Mouse (Mus musculus) stomach, embryonic 16.5 days (tissue): ENCODE data around the gene Psmb10. TPM values are rescaled to one million over a fixed set of nuclear protein-coding genes. Genes with fewer than 3 reads are reported as not detected.
"Not testable (repeated sequence)": the region's sequence is repeated elsewhere in the genome, so short reads cannot be mapped to it uniquely, and the experiment has no call there.

Experiments
- ATAC-seq: fragments of 200-750 bp; cut with Nextera tagmentation; 2 replicates; pipeline ENCODE4 v1.8.0; 2017; ENCODE audit warnings: moderate number of reproducible peaks, moderate TSS enrichment; ENCODE audit not compliant: insufficient read depth, low FRiP score
- H3K27ac ChIP-seq: fragments of 300-500 bp; sonication (generic); 2 replicates; pipeline ENCODE4 v1.5.1; 2014; ENCODE audit warnings: low read length
- H3K27me3 ChIP-seq: fragments of 300-500 bp; sonication (generic); 2 replicates; pipeline ENCODE4 v1.6.1; 2014; ENCODE audit warnings: low read length, control low read depth, mixed read lengths; ENCODE audit not compliant: control insufficient read depth, insufficient read depth
- H3K36me3 ChIP-seq: fragments of 300-500 bp; sonication (generic); 2 replicates; pipeline ENCODE4 v1.6.1; 2014; ENCODE audit warnings: low read length; ENCODE audit not compliant: control insufficient read depth, insufficient read depth
- H3K4me1 ChIP-seq: fragments of 300-500 bp; sonication (generic); 2 replicates; pipeline ENCODE4 v1.6.1; 2014; ENCODE audit warnings: low read length, control low read depth, mixed read lengths; ENCODE audit not compliant: control insufficient read depth, insufficient read depth
- H3K4me2 ChIP-seq: fragments of 300-500 bp; sonication (generic); 2 replicates; pipeline ENCODE4 v1.6.1; 2014; ENCODE audit warnings: low read depth, low read length, mixed read lengths
- H3K4me3 ChIP-seq: fragments of 300-500 bp; sonication (generic); replicated peaks from 2 replicates; pipeline ENCODE4 v1.5.1; 2014; ENCODE audit warnings: mild to moderate bottlenecking, low read length
- H3K9ac ChIP-seq: fragments of 300-500 bp; sonication (generic); 2 replicates; pipeline ENCODE4 v1.6.1; 2014; ENCODE audit warnings: low read length
- H3K9me3 ChIP-seq: fragments of 300-500 bp; sonication (generic); replicated peaks from 2 replicates; pipeline ENCODE4 v1.6.1; 2016; ENCODE audit warnings: low read length, control low read depth; ENCODE audit not compliant: control insufficient read depth
- WGBS: fragments of 180-500 bp; shearing (Covaris S2); extraction: QIAGEN DNeasy Blood & Tissue Kit; methylation state at CpG from one replicate; pipeline ENCODE4 v1.1.7; 2014; 5-methylcytosine and 5-hydroxymethylcytosine counted together
- polyA plus RNA-seq: library from polyadenylated mRNA; unstranded; fragments of >200 nt; fragmentation: Nextera tagmentation; extraction: Ambion mirVana; gene quantifications from 2 replicates; pipeline ENCODE4 v1.2.1, GENCODE M21; 2015

Psmb10 gene
- polyA plus RNA-seq, result 55.0 and 59.5 TPM in 2 replicates

DNA sequence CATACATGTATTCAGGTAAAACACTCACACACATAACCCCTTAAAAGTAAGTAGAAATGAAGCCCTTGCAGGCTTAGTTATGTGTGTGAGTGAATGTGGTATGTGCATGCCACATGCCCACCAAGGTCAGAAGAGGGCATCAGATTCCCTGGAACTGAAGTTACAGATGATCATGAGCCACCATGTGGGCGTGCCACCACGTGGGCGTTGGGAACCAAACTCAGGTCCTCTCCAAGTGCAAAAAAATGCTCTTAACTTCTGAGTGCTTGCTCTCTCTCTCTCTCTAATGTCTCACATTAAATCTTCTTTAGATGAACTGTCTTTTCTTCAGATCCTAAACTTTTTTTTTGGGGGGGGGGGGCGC lies at the start of gene Psmb10:
Gene Psmb10, minus strand, starts transcription at position 139 of the 364 bp plus-strand sequence.
- Histone ChIP-seq H3K36me3 (no peaks in the 10 kb centered on the region), H3K4me3 (peak within 1 kb of the TSS; percentile 71), H3K4me2 (peak within 1 kb of the TSS; percentile 73), H3K9ac (peak within 1 kb of the TSS; percentile 85), H3K27ac (peak within 1 kb of the TSS; percentile 79), H3K27me3 (no peaks in the 10 kb centered on the region), H3K9me3 (no peaks in the 10 kb centered on the region), H3K4me1 (0 out of 2 replicates have a peak, but pooled peaks cover 6% of the 10 kb centered on the region)
- WGBS, result 13% methylated on average over 4 of the region's 4 CpGs
- no peak for ATAC-seq

- not testable (repeated sequence) for H3K9me3 ChIP-seq, H3K4me2 ChIP-seq, H3K27ac ChIP-seq, H3K4me1 ChIP-seq, H3K9ac ChIP-seq, H3K4me3 ChIP-seq, H3K27me3 ChIP-seq, ATAC-seq, H3K36me3 ChIP-seq
- 81% methylated on average over 11 of the region's 11 CpGs for WGBS
Measured at GRCm38 (mm10) chr8:105983406-105983805, 45.2 kb upstream of the Psmb10 start.

DNA sequence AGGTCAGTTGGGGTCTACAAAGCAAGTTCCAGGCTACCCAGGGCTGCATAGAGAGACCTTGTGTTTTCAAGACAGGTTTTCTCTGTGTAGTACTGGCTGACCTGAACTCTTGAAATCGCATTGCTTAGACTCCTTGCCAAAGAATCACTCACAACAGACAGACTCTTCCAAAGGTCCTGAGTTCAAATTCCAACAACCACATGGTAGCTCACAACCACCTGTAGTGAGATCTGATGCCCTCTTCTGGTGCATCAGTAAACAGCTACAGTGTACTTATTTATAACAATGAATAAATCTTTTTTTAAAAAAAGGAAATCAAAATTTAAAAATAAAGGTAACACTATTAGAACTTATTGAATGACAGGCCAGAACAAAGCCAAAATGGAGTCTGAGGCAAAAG lies 42.9 kb upstream of the Psmb10 start:
- 93% methylated on average over 1 of the region's 1 CpGs for WGBS
- H3K27ac ChIP-seq, result no peak overlapping the region
- ATAC-seq, result no peak

DNA sequence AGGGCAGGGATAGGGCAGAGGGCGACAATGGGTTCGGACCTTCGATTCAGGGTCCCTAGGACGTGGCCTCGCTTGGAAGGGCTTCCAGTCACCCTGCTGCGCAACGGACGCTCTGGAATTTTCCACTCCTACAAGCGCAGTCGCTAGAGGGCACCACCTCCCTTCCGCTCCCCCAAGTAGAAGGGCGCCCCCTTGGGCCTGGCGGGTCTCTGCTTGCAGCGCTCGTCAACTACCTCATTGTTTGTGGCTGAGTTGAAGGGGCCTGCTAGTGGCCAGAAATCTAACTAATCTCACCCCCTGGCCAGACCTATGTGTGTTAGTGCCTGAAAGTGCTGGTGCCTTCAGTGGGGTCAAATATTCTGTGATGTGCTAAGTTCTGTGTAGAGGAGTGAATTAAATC lies 41.1 kb upstream of the Psmb10 start, which contains the start of gene Dpep3:
Gene Dpep3, minus strand, starts transcription at position 105 of the 400 bp plus-strand sequence.
- 88% methylated on average over 15 of the region's 15 CpGs for WGBS
- H3K4me1 ChIP-seq, result no peaks in the 10 kb centered on the region
- no peak within 1 kb of the TSS for H3K4me3 ChIP-seq
- no peak within 1 kb of the TSS for H3K4me2 ChIP-seq
- no peak within 1 kb of the TSS for H3K9ac ChIP-seq
- H3K36me3 ChIP-seq, result no peaks in the 10 kb centered on the region
- H3K9me3 ChIP-seq, result no peaks in the 10 kb centered on the region
- H3K27me3 ChIP-seq, result no peaks in the 10 kb centered on the region
- ATAC-seq, result no peak
- no peak within 1 kb of the TSS for H3K27ac ChIP-seq

More for the DNA sequence above, 42.9 kb upstream of the Psmb10 start:
- Histone ChIP-seq H3K27me3 (no peaks in the 10 kb centered on the region), H3K9me3 (no peaks in the 10 kb centered on the region), H3K4me1 (no peaks in the 10 kb centered on the region), H3K9ac (no peak overlapping the region), H3K4me2 (no peak overlapping the region), H3K4me3 (no peak overlapping the region), H3K36me3 (no peaks in the 10 kb centered on the region)

GRCm38 (mm10) chr8:105975363-105975762 lies 37.1 kb upstream of the Psmb10 start:
- WGBS, result 68% methylated on average over 7 of the region's 7 CpGs
- H3K27me3 ChIP-seq, result no peaks in the 10 kb centered on the region
- H3K27ac ChIP-seq, result no peak overlapping the region
- no peaks in the 10 kb centered on the region for H3K4me1 ChIP-seq
- no peak overlapping the region for H3K4me3 ChIP-seq
- no peak overlapping the region for H3K9ac ChIP-seq
- ATAC-seq, result no peak
- H3K36me3 ChIP-seq, result no peaks in the 10 kb centered on the region
- H3K9me3 ChIP-seq, result no peaks in the 10 kb centered on the region
- no peak overlapping the region for H3K4me2 ChIP-seq

GRCm38 (mm10) chr8:105971019-105971720 lies 32.9 kb upstream of the Psmb10 start:
- no peaks in the 10 kb centered on the region for H3K36me3 ChIP-seq
- 79% methylated on average over 8 of the region's 8 CpGs for WGBS
- no peak overlapping the region for H3K27ac ChIP-seq
- no peaks in the 10 kb centered on the region for H3K9me3 ChIP-seq
- peaks cover 11% of the 10 kb centered on the region; the same call in 1 of the 2 replicates for H3K4me1 ChIP-seq
- H3K9ac ChIP-seq, result no peak overlapping the region
- no peak overlapping the region for H3K4me2 ChIP-seq
- no peak overlapping the region for H3K4me3 ChIP-seq
- ATAC-seq, result no peak
- H3K27me3 ChIP-seq, result no peaks in the 10 kb centered on the region

- H3K4me2 ChIP-seq, result no peak overlapping the region
Measured at GRCm38 (mm10) chr8:105969367-105969766, 31.1 kb upstream of the Psmb10 start.

DNA sequence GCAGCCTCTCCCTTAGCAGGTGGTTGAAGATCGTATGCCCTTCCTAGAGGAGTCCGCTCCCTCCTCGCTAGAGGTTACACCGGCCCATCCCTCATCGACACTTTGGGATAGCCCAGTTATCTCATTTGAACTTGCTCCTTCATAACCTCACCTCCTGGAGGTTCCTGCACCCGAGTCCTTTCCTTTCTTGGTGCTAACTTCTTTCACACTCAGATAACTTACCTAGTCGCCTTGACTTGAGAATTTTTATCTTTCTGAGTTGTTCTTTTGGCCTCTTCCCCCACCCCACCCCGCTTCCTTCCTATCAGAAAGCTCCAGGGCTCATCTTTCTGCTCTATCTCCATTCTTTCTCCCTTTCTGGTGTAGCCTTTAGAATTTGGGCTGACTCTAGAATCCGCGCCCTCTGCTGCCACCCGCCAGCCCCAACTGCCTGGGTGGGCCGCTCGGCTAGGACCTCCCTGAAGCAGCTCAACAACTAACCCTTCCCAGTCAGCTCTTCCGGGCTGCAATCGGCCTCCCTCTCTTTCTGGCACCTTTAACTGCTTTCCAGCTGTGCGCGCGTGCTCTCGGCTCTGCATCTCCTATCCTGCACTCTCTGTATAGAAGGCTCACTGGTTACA lies 28.6 kb upstream of the Psmb10 start:
- peak overlapping the region; percentile 24; the same call in 1 of the 2 replicates for H3K9ac ChIP-seq
- H3K36me3 ChIP-seq, result no peaks in the 10 kb centered on the region
- ATAC-seq, result peak; percentile 57

More at GRCm38 (mm10) chr8:105969367-105969766, 31.1 kb upstream of the Psmb10 start:
- H3K27me3 ChIP-seq, result no peaks in the 10 kb centered on the region
- H3K4me3 ChIP-seq, result no peak overlapping the region
- H3K9ac ChIP-seq, result no peak overlapping the region
- no peak overlapping the region for H3K27ac ChIP-seq
- H3K36me3 ChIP-seq, result no peaks in the 10 kb centered on the region
- H3K9me3 ChIP-seq, result no peaks in the 10 kb centered on the region
- no peak for ATAC-seq
- H3K4me1 ChIP-seq, result peaks cover 19% of the 10 kb centered on the region
- 71% methylated on average over 1 of the region's 1 CpGs for WGBS

DNA sequence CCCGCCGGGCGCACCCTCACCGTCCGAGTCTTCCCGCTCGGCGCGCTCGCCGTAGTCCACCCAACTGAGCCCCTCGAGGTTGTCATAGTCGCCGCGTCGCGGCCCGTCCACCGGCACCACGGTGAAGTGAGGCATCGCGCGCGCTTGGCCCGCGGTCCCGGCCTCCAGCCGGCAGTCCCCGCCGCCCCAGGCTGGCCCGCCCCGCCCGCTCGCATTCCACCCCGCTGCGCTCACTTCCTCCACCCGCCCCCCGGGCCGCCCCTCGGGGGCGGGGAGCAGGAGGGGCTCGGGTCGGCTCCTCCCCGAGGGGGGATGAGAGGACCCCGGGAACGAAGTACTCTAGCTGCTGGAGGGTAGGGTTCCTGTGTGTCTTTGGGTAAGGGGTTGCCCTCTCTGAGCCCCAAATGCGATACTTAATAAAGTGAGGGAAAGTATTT lies 27.7 kb upstream of the Psmb10 start, which contains the start of gene Slc12a4:
Gene Slc12a4, minus strand, starts transcription at position 193 of the 437 bp plus-strand sequence.
- under 1% methylated on average over 46 of the region's 47 CpGs for WGBS
- Histone ChIP-seq H3K4me3 (peak within 1 kb of the TSS; percentile 85), H3K4me1 (peaks cover 25% of the 10 kb centered on the region), H3K9ac (peak within 1 kb of the TSS; percentile 91), H3K9me3 (no peaks in the 10 kb centered on the region), H3K36me3 (no peaks in the 10 kb centered on the region), H3K4me2 (peak within 1 kb of the TSS; percentile 70), H3K27ac (peak within 1 kb of the TSS; percentile 96), H3K27me3 (no peaks in the 10 kb centered on the region)
- peak; percentile 94 for ATAC-seq

More for the DNA sequence above, 28.6 kb upstream of the Psmb10 start:
- Histone ChIP-seq H3K27ac (peak overlapping the region; percentile 57), H3K9me3 (no peaks in the 10 kb centered on the region), H3K27me3 (no peaks in the 10 kb centered on the region), H3K4me1 (peaks cover 25% of the 10 kb centered on the region), H3K4me3 (peak overlapping the region; percentile 85), H3K4me2 (peak overlapping the region; percentile 70)
- WGBS, result 11% methylated on average over 19 of the region's 19 CpGs
